Mouse (Mus musculus): ENCODE measurements around the gene Fyb. TPM values are rescaled to one million over a fixed set of nuclear protein-coding genes. Genes with fewer than 3 reads are reported as not detected.

Fyb gene
- polyA plus RNA-seq, 1 experiment from 2014 or later, result 2.9 TPM

DNA sequence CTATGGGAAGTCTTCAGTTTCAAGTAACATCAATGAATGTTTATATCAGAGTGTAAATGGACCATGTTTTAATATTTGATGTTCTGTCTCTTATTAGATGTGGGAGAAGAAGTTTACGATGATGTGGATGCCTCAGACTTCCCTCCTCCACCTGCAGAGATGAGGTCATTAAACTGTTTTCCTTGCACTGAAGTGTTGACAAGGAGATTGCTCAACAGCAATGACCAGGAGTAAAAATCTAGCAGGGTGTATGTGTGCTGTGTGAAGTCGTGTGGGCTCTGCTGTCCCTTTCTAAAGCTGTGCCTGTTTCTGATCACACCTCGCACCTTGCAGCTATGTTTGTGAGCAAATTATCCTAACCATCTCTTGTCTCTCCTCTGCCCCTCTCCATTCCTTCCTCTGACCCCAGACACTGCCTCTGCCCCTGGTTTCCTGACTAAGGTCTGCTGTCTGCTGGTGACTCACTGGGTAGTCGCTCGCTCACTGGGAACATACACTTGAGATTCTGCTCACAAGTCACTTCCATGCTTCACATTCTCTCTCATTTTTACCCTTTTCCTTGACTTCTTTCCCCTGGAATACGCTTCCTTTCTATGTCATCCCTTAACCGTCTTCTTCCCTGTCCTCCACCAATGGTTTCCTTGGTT, 126.2 kb downstream of the Fyb start:
- DNase-seq (ENCODE audit: low spot score), result no peak
- no peaks in the 10 kb centered on the region for H3K4me1 ChIP-seq
- no peak overlapping the region for H3K4me3 ChIP-seq
- 82% methylated on average over 7 of the region's 7 CpGs for WGBS
- no peaks in the 10 kb centered on the region for H3K27me3 ChIP-seq (ENCODE audit: low read depth, poor library complexity, severe bottlenecking)
- no peaks in the 10 kb centered on the region for H3K36me3 ChIP-seq
- no peaks in the 10 kb centered on the region for H3K9me3 ChIP-seq (replicated peaks)
- no peak overlapping the region for H3K27ac ChIP-seq

DNA sequence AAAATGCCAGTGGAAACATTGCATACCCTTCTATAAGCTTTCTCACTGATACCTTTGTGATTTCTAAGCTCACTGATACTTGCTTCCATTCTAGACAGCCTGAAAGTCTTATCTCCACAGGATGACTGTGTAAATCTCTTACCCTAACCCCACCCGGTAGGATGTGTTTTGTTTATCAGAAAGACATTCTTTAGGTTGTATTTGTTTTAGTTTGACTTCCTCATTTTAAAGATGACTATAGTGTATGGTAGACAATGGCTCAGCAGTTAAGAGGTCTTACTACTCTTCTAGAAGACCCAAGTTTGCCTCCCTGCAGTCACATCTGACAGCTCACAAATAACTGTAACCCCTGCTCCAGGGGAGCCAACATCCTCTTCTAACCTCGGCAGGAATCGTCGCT, 130.4 kb downstream of the Fyb start:
- no peaks in the 10 kb centered on the region for H3K4me1 ChIP-seq
- no peaks in the 10 kb centered on the region for H3K9me3 ChIP-seq (replicated peaks)
- H3K36me3 ChIP-seq, result no peaks in the 10 kb centered on the region
- H3K27me3 ChIP-seq (ENCODE audit: low read depth, poor library complexity, severe bottlenecking), result no peaks in the 10 kb centered on the region
- no peak for DNase-seq (ENCODE audit: low spot score)
- H3K27ac ChIP-seq, result no peak overlapping the region
- 89% methylated on average over 4 of the region's 4 CpGs for WGBS
- H3K4me3 ChIP-seq, result no peak overlapping the region

DNA sequence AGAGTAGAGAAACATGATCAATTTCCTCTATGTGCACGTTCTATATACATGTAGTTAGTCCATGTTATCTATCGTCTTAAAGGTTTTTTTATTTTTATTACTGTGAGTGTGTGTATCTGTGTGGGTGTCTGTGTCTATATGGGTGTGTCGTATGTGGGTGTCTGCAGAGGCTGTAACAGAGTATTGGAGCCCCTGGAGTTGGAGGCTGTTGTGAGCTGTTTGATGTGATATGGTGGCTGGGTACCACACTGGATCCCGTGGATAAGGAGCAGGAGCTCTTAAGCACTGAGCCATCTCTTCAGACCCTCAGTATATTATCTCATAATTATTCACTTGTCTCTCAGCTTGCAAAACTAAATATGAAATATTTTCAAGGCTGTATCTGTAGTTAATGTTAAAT, 135.4 kb downstream of the Fyb start:
- WGBS, result 87% methylated on average over 4 of the region's 4 CpGs

DNA sequence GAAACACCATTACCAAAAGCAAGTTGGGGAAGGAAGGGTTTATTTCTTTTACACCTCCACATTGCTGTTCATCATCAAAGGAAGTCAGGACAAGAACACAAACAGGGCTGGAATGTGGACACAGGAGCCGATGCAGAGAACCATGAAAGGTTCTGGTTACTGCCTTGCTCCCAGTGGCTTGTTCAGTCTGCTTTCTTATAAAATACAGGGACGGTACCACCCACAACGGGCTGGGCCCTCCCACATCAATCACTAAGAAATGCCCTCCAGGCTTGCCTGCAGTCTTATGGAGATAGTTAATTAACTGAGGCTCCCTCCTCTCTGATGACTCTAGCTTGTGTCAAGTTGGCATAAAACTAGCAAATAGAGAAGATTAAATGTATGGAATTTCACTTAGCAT, 139.3 kb downstream of the Fyb start:
- WGBS, result 45% methylated on average over 3 of the region's 3 CpGs
- Histone ChIP-seq H3K4me3 (no peak overlapping the region), H3K36me3 (no peaks in the 10 kb centered on the region), H3K4me1 (no peaks in the 10 kb centered on the region), H3K27ac (no peak overlapping the region), H3K27me3 (ENCODE audit: low read depth, poor library complexity, severe bottlenecking) (no peaks in the 10 kb centered on the region), H3K9me3 (replicated peaks) (no peaks in the 10 kb centered on the region)
- DNase-seq (ENCODE audit: low spot score), result no peak

More for the DNA sequence above, 135.4 kb downstream of the Fyb start:
- no peaks in the 10 kb centered on the region for H3K9me3 ChIP-seq (replicated peaks)
- H3K4me1 ChIP-seq, result no peaks in the 10 kb centered on the region
- H3K27ac ChIP-seq, result no peak overlapping the region
- no peaks in the 10 kb centered on the region for H3K27me3 ChIP-seq (ENCODE audit: low read depth, poor library complexity, severe bottlenecking)
- no peak for DNase-seq (ENCODE audit: low spot score)
- H3K36me3 ChIP-seq, result no peaks in the 10 kb centered on the region
- H3K4me3 ChIP-seq, result no peak overlapping the region

DNA sequence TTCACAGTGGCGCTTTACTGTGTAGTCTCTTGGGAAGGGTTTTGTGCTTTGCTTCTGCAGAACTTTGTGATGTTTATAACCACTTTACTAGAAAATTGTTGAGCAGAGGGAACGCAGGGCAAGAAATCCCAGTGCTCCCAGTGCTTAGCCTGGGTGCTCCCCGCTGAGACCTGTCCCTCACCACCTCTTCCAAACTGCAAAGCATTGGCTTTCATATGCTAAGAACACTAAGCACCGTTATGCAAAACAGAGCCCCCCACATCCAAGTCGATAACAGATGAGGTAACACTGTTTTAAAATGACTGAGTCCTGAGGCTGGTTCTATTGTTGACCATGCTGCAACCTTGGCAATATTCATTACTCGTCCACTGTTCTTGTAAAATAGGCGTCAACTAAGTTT, 141.3 kb downstream of the Fyb start:
- H3K36me3 ChIP-seq, result no peaks in the 10 kb centered on the region
- H3K4me3 ChIP-seq, result no peak overlapping the region
- WGBS, result 68% methylated on average over 7 of the region's 7 CpGs
- H3K4me1 ChIP-seq, result peaks cover 5% of the 10 kb centered on the region
- no peak overlapping the region for H3K27ac ChIP-seq
- DNase-seq (ENCODE audit: low spot score), result no peak
- H3K9me3 ChIP-seq (replicated peaks), result no peaks in the 10 kb centered on the region
- no peaks in the 10 kb centered on the region for H3K27me3 ChIP-seq (ENCODE audit: low read depth, poor library complexity, severe bottlenecking)

DNA sequence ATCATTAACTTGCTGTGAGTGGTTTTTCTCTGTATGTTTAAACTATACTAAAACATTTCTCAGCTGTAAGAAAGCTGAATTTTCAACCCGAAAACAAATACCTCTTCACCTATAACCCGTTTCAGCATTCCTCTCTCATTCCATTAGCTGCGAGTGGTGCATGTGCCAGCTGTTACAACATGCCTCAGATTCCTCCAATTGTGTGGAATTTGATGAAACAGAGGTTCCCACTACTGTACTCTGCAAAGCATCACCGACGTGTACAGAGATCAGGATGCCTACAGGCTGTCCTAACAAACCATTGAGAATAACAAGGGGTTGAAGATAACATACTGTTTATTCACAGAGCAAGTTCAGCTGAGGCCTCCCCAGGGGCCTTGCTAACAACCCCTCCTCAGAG, 143.4 kb downstream of the Fyb start:
- H3K4me3 ChIP-seq, result no peak overlapping the region
- H3K27ac ChIP-seq, result no peak overlapping the region
- H3K9me3 ChIP-seq (replicated peaks), result no peaks in the 10 kb centered on the region
- DNase-seq (ENCODE audit: low spot score), result no peak
- 62% methylated on average over 5 of the region's 5 CpGs for WGBS
- no peaks in the 10 kb centered on the region for H3K27me3 ChIP-seq (ENCODE audit: low read depth, poor library complexity, severe bottlenecking)
- H3K4me1 ChIP-seq, result peaks cover 7% of the 10 kb centered on the region
- no peaks in the 10 kb centered on the region for H3K36me3 ChIP-seq

DNA sequence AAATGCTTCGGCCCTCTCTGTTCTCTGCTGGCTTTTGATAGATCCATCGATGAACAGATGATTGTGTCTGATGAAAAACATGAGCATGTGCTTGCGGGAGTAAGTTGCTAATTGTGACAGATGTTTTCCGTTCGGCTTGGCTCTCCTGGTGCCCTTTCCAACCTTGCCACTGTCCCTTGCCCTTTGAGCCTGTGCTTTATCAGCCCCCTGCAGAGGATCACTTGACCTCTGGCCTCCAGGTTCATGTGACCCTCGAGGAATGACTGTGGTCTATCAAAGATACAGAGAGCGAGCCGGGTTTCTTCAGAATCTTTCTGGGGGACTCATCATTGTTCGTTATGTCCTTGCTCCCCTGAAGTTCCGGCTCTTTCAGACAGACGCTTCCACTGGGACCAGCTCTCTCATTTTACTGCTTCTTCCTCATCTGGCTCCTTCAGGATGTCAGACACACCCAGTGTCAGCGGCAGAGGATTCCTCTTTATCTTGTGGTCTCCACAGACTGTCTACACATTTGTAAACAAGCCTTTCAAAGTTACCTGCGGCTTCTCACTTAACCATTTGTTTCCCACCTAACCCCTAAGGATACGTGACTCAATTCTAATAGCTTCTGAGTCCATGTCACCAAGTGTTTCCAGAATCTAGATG, 146.3 kb downstream of the Fyb start:
- Histone ChIP-seq H3K4me1 (peaks cover 7% of the 10 kb centered on the region), H3K9me3 (replicated peaks) (no peaks in the 10 kb centered on the region), H3K4me3 (no peak overlapping the region), H3K27me3 (ENCODE audit: low read depth, poor library complexity, severe bottlenecking) (no peaks in the 10 kb centered on the region), H3K27ac (no peak overlapping the region), H3K36me3 (no peaks in the 10 kb centered on the region)
- no peak for DNase-seq (ENCODE audit: low spot score)
- 25% methylated on average over 14 of the region's 14 CpGs for WGBS

DNA sequence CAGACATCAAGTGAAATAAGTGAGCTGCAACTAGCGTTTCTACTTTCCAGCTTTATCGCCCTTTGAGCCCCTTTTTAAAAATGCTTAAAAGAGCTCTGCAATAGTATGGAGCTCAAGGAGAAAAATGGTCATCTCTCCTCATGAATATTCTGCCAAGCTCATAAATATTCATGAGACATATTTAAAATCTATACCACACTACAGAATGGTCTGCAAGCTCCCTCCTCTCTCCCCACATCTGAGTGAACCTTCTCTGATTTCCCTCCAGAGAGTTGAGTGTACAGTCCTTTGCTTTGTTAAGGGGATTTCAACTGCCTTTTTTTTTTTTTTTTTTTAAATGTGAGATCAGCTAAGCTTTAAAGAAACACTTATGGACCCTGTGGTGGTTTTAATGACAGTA, 155.8 kb downstream of the Fyb start:
- no peaks in the 10 kb centered on the region for H3K36me3 ChIP-seq
- WGBS, result 90% methylated on average over 2 of the region's 2 CpGs

DNA sequence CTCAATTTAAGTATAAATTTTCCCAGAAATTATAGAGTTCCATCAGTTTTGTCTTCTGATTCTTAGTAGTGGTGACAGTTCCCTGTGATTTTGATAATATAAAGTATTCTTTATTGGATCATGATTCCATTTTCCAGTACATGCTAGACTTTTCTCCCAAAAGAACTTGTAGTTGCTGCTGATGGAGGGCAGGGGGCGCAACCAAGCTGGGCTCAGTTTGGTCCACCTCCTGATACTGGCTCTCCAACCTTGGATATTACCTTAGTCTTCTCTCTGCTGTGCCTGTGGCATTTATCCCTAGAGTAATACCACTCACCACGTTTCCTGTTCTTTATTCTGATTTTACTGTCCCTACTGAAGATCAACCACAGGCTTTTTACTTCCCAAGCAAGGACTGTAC, 179.5 kb downstream of the Fyb start:
- DNase-seq (ENCODE audit: low spot score), result no peak
- H3K4me1 ChIP-seq, result no peaks in the 10 kb centered on the region
- no peaks in the 10 kb centered on the region for H3K9me3 ChIP-seq (replicated peaks)
- H3K4me3 ChIP-seq, result no peak overlapping the region
- H3K27me3 ChIP-seq (ENCODE audit: low read depth, poor library complexity, severe bottlenecking), result no peaks in the 10 kb centered on the region
- H3K36me3 ChIP-seq, result no peaks in the 10 kb centered on the region
- no peak overlapping the region for H3K27ac ChIP-seq
- 76% methylated on average over 2 of the region's 2 CpGs for WGBS

More for the DNA sequence above, 155.8 kb downstream of the Fyb start:
- Histone ChIP-seq H3K27me3 (ENCODE audit: low read depth, poor library complexity, severe bottlenecking) (no peaks in the 10 kb centered on the region), H3K4me1 (no peaks in the 10 kb centered on the region), H3K4me3 (no peak overlapping the region), H3K27ac (no peak overlapping the region), H3K9me3 (replicated peaks) (no peaks in the 10 kb centered on the region)
- DNase-seq (ENCODE audit: low spot score), result no peak

DNA sequence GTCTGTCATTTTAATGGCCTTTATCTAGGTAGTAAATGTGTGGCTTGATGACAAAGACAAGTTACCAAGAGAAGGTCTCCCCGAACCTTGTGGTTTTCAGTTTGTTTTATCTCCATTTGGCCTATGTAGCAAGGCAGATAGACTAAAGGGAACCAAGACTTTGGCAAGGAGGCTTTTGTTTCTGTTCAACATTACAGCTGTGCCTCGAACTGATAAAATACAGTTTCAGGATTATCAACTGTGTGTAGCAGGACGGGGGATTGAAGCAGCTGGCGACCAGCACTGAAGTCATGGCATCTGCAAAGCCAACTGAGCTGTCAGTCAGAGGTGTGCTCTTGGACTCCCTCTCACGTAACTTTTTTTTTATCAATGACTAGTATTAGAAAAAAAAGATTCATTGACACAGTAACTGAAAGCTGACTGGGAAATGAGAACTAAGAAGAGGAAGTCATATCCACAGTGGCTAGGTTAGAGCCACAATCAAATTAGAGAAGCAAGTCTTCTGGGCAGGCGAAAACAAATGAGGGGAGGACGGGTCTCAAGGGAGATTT, 182.8 kb downstream of the Fyb start:
- no peak for DNase-seq (ENCODE audit: low spot score)
- Histone ChIP-seq H3K27ac (no peak overlapping the region), H3K4me1 (peaks cover 14% of the 10 kb centered on the region), H3K27me3 (ENCODE audit: low read depth, poor library complexity, severe bottlenecking) (no peaks in the 10 kb centered on the region), H3K9me3 (replicated peaks) (no peaks in the 10 kb centered on the region), H3K36me3 (no peaks in the 10 kb centered on the region), H3K4me3 (no peak overlapping the region)
- WGBS, result 34% methylated on average over 7 of the region's 7 CpGs

DNA sequence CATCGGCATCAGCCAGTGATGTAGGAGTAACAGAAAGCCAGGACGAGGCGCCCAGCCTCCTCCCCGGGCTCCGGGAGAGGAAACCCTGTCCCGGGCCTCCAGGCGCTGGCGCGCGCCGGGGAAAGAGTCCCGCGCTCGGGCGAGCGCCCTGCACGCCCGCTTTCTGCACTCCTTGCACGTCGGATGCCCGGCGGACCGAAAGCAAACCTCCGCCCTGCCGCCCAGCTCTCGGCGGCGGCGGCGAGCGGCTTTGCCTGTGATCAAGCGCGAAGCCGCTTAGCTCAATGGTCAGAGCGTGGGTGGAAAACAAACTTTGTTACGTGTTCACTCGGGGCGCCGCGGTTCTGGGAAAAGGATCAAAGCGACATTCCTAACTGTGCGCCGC, 184.9 kb downstream of the Fyb start:
- Histone ChIP-seq H3K4me3 (peak overlapping the region; percentile 94), H3K4me1 (peaks cover 20% of the 10 kb centered on the region)
- WGBS, result under 1% methylated on average over 43 of the region's 43 CpGs

DNA sequence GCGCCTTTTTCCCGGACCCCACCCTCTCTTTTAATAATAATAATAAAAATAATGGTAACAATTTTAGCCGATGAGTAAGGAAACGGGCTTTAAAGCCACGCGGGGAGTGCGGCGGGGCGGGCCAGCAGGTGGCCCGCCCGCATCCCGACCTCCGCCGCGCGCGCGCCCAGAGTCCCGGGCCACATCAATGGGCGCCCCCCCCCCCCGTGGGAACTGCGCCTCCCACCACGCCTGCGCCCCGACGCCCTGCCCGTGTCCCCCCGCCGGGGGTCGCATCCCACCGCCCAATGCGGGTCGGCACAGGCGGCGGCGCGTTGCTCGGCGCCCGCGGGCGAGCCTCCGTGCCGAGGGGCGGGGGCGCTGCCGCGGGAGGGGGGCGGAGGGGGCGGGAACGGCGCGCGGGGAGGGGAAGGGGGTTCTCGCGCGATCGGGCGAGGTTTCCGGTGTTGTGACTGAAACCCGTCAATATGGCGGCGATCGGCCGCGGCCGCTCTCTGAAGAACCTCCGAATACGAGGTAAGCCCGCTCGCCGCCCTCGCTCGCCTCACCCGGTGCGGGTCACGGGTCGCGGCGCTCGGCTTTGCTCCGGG, 185.4 kb downstream of the Fyb start, which contains the start of gene Rictor:
Gene Rictor, plus strand, starts transcription at position 444 of the 590 bp plus-strand sequence.
- Histone ChIP-seq H3K4me3 (peak within 1 kb of the TSS; percentile 94), H3K27ac (peak within 1 kb of the TSS; percentile 97), H3K4me1 (peaks cover 23% of the 10 kb centered on the region), H3K27me3 (ENCODE audit: low read depth, poor library complexity, severe bottlenecking) (no peaks in the 10 kb centered on the region), H3K36me3 (no peaks in the 10 kb centered on the region), H3K9me3 (replicated peaks) (no peaks in the 10 kb centered on the region)
- DNase-seq (ENCODE audit: low spot score), result peak; percentile 93
- WGBS, result 0% methylated on average over 57 of the region's 82 CpGs

More for the DNA sequence above, 184.9 kb downstream of the Fyb start:
- H3K36me3 ChIP-seq, result no peaks in the 10 kb centered on the region
- no peaks in the 10 kb centered on the region for H3K27me3 ChIP-seq (ENCODE audit: low read depth, poor library complexity, severe bottlenecking)
- H3K9me3 ChIP-seq (replicated peaks), result no peaks in the 10 kb centered on the region
- H3K27ac ChIP-seq, result peak overlapping the region; percentile 97
- peak; percentile 84 for DNase-seq (ENCODE audit: low spot score)

Data from limb, embryonic 10.5 days (tissue).